Mouse (Mus musculus): ENCODE measurements around the gene Gpkow.

DNA sequence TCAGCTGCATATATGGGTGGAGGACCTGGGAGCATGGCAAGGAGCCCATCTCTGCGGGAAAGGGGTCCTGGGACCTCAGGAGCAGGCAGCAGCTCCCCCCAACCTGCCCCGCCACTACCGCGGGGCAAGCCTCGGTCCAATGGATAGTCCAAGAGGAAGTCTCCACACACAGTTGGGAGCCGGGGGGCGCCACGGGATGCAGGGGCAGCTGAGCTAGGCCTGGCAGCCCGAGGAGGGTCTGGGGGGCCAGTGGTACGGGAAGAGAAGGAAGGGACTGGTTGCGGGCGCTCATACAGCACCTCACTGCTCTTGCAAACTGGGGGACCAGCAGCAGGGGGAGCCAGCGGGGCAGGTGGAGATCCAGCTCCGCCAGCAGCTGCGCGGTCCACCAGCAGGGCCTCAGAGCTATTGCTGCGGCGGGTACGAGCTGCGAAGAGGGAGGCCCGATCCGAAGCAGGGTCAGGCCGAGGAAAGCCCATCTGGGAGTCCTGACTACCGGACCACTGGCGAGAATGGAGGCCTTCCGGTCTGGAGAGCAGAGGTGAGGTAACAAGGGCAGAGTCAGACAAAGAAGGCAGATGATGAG lies 36.7 kb downstream of the Gpkow start:
- TF ChIP-seq CTCF (IDR thresholded peaks at IDR 0.05): peak; percentile 72
- TF ChIP-seq EP300 (IDR thresholded peaks at IDR 0.05): no peak
